Mouse (Mus musculus) intestine, embryonic 16.5 days (tissue): Measurements from ENCODE around the gene Xpot. TPM values are rescaled to one million over a fixed set of nuclear protein-coding genes. Genes with fewer than 3 reads are reported as not detected.

Experiments used
- ATAC-seq: fragments of 200-750 bp; cut with Nextera tagmentation; 2 replicates; pipeline ENCODE4 v1.8.0; 2017; ENCODE audit warnings: moderate TSS enrichment, moderate library complexity
- H3K27ac ChIP-seq: fragments of 300-500 bp; sonication (generic); 2 replicates; pipeline ENCODE4 v1.5.1; 2014; ENCODE audit warnings: mild to moderate bottlenecking, low read length
- H3K27me3 ChIP-seq: fragments of 300-500 bp; sonication (generic); replicated peaks from 2 replicates; pipeline ENCODE4 v1.6.1; 2014; ENCODE audit warnings: low read length, control low read depth, mixed read lengths; ENCODE audit not compliant: control insufficient read depth, insufficient read depth
- H3K36me3 ChIP-seq: fragments of 300-500 bp; sonication (generic); 2 replicates; pipeline ENCODE4 v1.6.1; 2014; ENCODE audit warnings: low read length, control low read depth; ENCODE audit not compliant: control insufficient read depth, insufficient read depth
- H3K4me1 ChIP-seq: fragments of 300-500 bp; sonication (generic); 2 replicates; pipeline ENCODE4 v1.6.1; 2014; ENCODE audit warnings: low read length, control low read depth, mixed read lengths; ENCODE audit not compliant: control insufficient read depth, insufficient read depth
- H3K4me2 ChIP-seq: fragments of 300-500 bp; sonication (generic); 2 replicates; pipeline ENCODE4 v1.6.1; 2014; ENCODE audit warnings: low read depth, low read length, control low read depth
- H3K4me3 ChIP-seq: fragments of 300-500 bp; sonication (generic); 2 replicates; pipeline ENCODE4 v1.5.1; 2014; ENCODE audit warnings: mild to moderate bottlenecking, low read length
- H3K9ac ChIP-seq: fragments of 300-500 bp; sonication (generic); 2 replicates; pipeline ENCODE4 v1.6.1; 2014; ENCODE audit warnings: low read depth, low read length
- H3K9me3 ChIP-seq: fragments of 300-500 bp; sonication (generic); 2 replicates; pipeline ENCODE4 v1.6.1; 2016; ENCODE audit warnings: low read length, control low read depth; ENCODE audit not compliant: control insufficient read depth
- WGBS: fragments of 180-500 bp; shearing (Covaris S2); extraction: QIAGEN DNeasy Blood & Tissue Kit; methylation state at CpG from one replicate; pipeline ENCODE4 v1.1.7; 2014; 5-methylcytosine and 5-hydroxymethylcytosine counted together
- polyA plus RNA-seq: library from polyadenylated mRNA; unstranded; fragments of >200 nt; fragmentation: Nextera tagmentation; extraction: Ambion mirVana; gene quantifications from 2 replicates; pipeline ENCODE4 v1.2.1, GENCODE M21; 2015

The Xpot gene
- 36.3 and 36.6 TPM in 2 replicates for polyA plus RNA-seq

GRCm38 (mm10) chr10:121626186-121626882, at the start of gene Xpot:
TSS of gene Xpot (minus strand) at chr10:121626332.
- no peaks in the 10 kb centered on the region for H3K9me3 ChIP-seq
- H3K27me3 ChIP-seq, result no peaks in the 10 kb centered on the region
- WGBS, result under 1% methylated on average over 70 of the region's 70 CpGs
- peaks cover 2% of the 10 kb centered on the region; the same call in 1 of the 2 replicates for H3K36me3 ChIP-seq
- peak within 1 kb of the TSS; percentile 92 for H3K9ac ChIP-seq
- H3K4me1 ChIP-seq, result peaks cover 9% of the 10 kb centered on the region
- H3K27ac ChIP-seq, result peak within 1 kb of the TSS; percentile 94
- peak; percentile 100 for ATAC-seq
- peak within 1 kb of the TSS; percentile 89 for H3K4me3 ChIP-seq
- H3K4me2 ChIP-seq, result peak within 1 kb of the TSS; percentile 57

GRCm38 (mm10) chr10:121669103-121669502, 43.0 kb upstream of the Xpot start:
- H3K9ac ChIP-seq, result no peak overlapping the region
- H3K27me3 ChIP-seq, result no peaks in the 10 kb centered on the region
- no peak for ATAC-seq
- no peak overlapping the region for H3K4me3 ChIP-seq
- no peaks in the 10 kb centered on the region for H3K9me3 ChIP-seq
- H3K4me1 ChIP-seq, result no peaks in the 10 kb centered on the region
- no peak overlapping the region for H3K27ac ChIP-seq
- no peaks in the 10 kb centered on the region for H3K36me3 ChIP-seq
- no peak overlapping the region for H3K4me2 ChIP-seq
- WGBS, result 87% methylated on average over 10 of the region's 10 CpGs

GRCm38 (mm10) chr10:121665631-121666145, 39.6 kb upstream of the Xpot start:
- Histone ChIP-seq H3K36me3 (no peaks in the 10 kb centered on the region), H3K9me3 (no peaks in the 10 kb centered on the region), H3K27me3 (no peaks in the 10 kb centered on the region), H3K27ac (no peak overlapping the region), H3K4me3 (no peak overlapping the region), H3K4me1 (no peaks in the 10 kb centered on the region), H3K9ac (no peak overlapping the region), H3K4me2 (no peak overlapping the region)
- no peak for ATAC-seq
- WGBS, result 62% methylated on average over 8 of the region's 8 CpGs

GRCm38 (mm10) chr10:121663599-121663998, 37.5 kb upstream of the Xpot start:
- no peak overlapping the region for H3K27ac ChIP-seq
- H3K27me3 ChIP-seq, result no peaks in the 10 kb centered on the region
- no peak overlapping the region for H3K9ac ChIP-seq
- no peaks in the 10 kb centered on the region for H3K9me3 ChIP-seq
- no peak overlapping the region for H3K4me2 ChIP-seq
- ATAC-seq, result no peak
- WGBS, result 65% methylated on average over 13 of the region's 13 CpGs
- no peaks in the 10 kb centered on the region for H3K4me1 ChIP-seq
- no peaks in the 10 kb centered on the region for H3K36me3 ChIP-seq
- no peak overlapping the region for H3K4me3 ChIP-seq

- Histone ChIP-seq H3K4me3 (no peak overlapping the region), H3K27me3 (no peaks in the 10 kb centered on the region), H3K9ac (no peak overlapping the region), H3K4me1 (no peaks in the 10 kb centered on the region), H3K27ac (no peak overlapping the region), H3K9me3 (no peaks in the 10 kb centered on the region), H3K4me2 (no peak overlapping the region), H3K36me3 (no peaks in the 10 kb centered on the region)
- ATAC-seq, result no peak
- 88% methylated on average over 2 of the region's 2 CpGs for WGBS
Measured at GRCm38 (mm10) chr10:121662711-121663110, 36.6 kb upstream of the Xpot start.

- 88% methylated on average over 4 of the region's 4 CpGs for WGBS
- no peaks in the 10 kb centered on the region for H3K27me3 ChIP-seq
Measured at GRCm38 (mm10) chr10:121655907-121656306, 29.8 kb upstream of the Xpot start.

GRCm38 (mm10) chr10:121653079-121653478, 26.9 kb upstream of the Xpot start:
- Histone ChIP-seq H3K27ac (no peak overlapping the region), H3K4me2 (no peak overlapping the region), H3K9me3 (no peaks in the 10 kb centered on the region), H3K27me3 (no peaks in the 10 kb centered on the region), H3K36me3 (no peaks in the 10 kb centered on the region), H3K4me1 (no peaks in the 10 kb centered on the region), H3K4me3 (no peak overlapping the region), H3K9ac (no peak overlapping the region)
- 89% methylated on average over 1 of the region's 1 CpGs for WGBS
- no peak for ATAC-seq

More at GRCm38 (mm10) chr10:121655907-121656306, 29.8 kb upstream of the Xpot start:
- no peaks in the 10 kb centered on the region for H3K9me3 ChIP-seq
- H3K36me3 ChIP-seq, result no peaks in the 10 kb centered on the region
- no peaks in the 10 kb centered on the region for H3K4me1 ChIP-seq
- no peak overlapping the region for H3K9ac ChIP-seq
- ATAC-seq, result no peak
- H3K27ac ChIP-seq, result no peak overlapping the region
- H3K4me3 ChIP-seq, result no peak overlapping the region
- H3K4me2 ChIP-seq, result no peak overlapping the region

- Histone ChIP-seq H3K27ac (no peak overlapping the region), H3K27me3 (peaks cover 8% of the 10 kb centered on the region)
Measured at GRCm38 (mm10) chr10:121646294-121646693, 20.2 kb upstream of the Xpot start.

GRCm38 (mm10) chr10:121642054-121642947, 16.2 kb upstream of the Xpot start:
- 5% methylated on average over 28 of the region's 28 CpGs for WGBS
- H3K9ac ChIP-seq, result peak overlapping the region; percentile 59
- H3K36me3 ChIP-seq, result no peaks in the 10 kb centered on the region
- peaks cover 12% of the 10 kb centered on the region for H3K4me1 ChIP-seq
- no peaks in the 10 kb centered on the region for H3K9me3 ChIP-seq
- H3K4me2 ChIP-seq, result peak overlapping the region; percentile 99
- peak overlapping the region; percentile 61 for H3K4me3 ChIP-seq
- no peak overlapping the region for H3K27ac ChIP-seq
- peaks cover 8% of the 10 kb centered on the region for H3K27me3 ChIP-seq
- peak; percentile 62; the same call in 1 of the 2 replicates for ATAC-seq

More at GRCm38 (mm10) chr10:121646294-121646693, 20.2 kb upstream of the Xpot start:
- 66% methylated on average over 6 of the region's 6 CpGs for WGBS
- Histone ChIP-seq H3K4me3 (no peak overlapping the region), H3K9ac (no peak overlapping the region), H3K4me1 (peaks cover 7% of the 10 kb centered on the region; the same call in 1 of the 2 replicates), H3K9me3 (no peaks in the 10 kb centered on the region), H3K36me3 (no peaks in the 10 kb centered on the region), H3K4me2 (no peak overlapping the region)
- no peak for ATAC-seq
